Mouse (Mus musculus) cerebellum, adult 9-11 months (tissue): ENCODE data around the gene Pnp.
A peak's percentile ranks its signal among the peaks of the same experiment; 100 is the strongest.
"Not testable (repeated sequence)": the region's sequence is repeated elsewhere in the genome, so short reads cannot be mapped to it uniquely, and the experiment has no call there.

Source experiments
- DNase-seq: peaks from one replicate; pipeline ENCODE4 v3.0.0; 2022

The Pnp gene

GRCm38 (mm10) chr14:50978451-50978850 is 47.6 kb downstream of the Pnp start:
- not testable (repeated sequence) for DNase-seq

GRCm38 (mm10) chr14:50979631-50980030 is 48.7 kb downstream of the Pnp start:
- no peak for DNase-seq

GRCm38 (mm10) chr14:50981207-50981606 is 50.3 kb downstream of the Pnp start:
- no peak for DNase-seq

- no peak for DNase-seq
Observed at GRCm38 (mm10) chr14:50981837-50982236, 51.0 kb downstream of the Pnp start.

GRCm38 (mm10) chr14:50987668-50988067 is 56.8 kb downstream of the Pnp start:
- DNase-seq: no peak

- no peak for DNase-seq
Observed at GRCm38 (mm10) chr14:50991037-50991436, 60.2 kb downstream of the Pnp start.

- no peak for DNase-seq
Observed at GRCm38 (mm10) chr14:50997088-50997487, 66.2 kb downstream of the Pnp start.

- no peak for DNase-seq
Observed at GRCm38 (mm10) chr14:50997999-50998666, 67.3 kb downstream of the Pnp start.

- DNase-seq: no peak
Observed at GRCm38 (mm10) chr14:51007152-51007801, 76.4 kb downstream of the Pnp start, which contains the start of gene Rnase10. Rnase10 (plus strand) TSS chr14:51007751.

- DNase-seq: peak; percentile 4
Observed at GRCm38 (mm10) chr14:51007914-51008713, 77.2 kb downstream of the Pnp start.

GRCm38 (mm10) chr14:51008781-51009180 is 77.9 kb downstream of the Pnp start:
- no peak for DNase-seq

- no peak for DNase-seq
Observed at GRCm38 (mm10) chr14:51009572-51009971, 78.7 kb downstream of the Pnp start.

GRCm38 (mm10) chr14:51014724-51015123 is 83.8 kb downstream of the Pnp start:
- DNase-seq: not testable (repeated sequence)
